Mouse (Mus musculus): ENCODE results near the gene Gm21974.
A peak's percentile ranks its signal among the peaks of the same experiment; 100 is the strongest.
"Not testable (repeated sequence)": the region's sequence is repeated elsewhere in the genome, so short reads cannot be mapped to it uniquely, and the experiment has no call there.

Gm21974 gene

GRCm38 (mm10) chr7:127876467-127877348 is 18.5 kb downstream of the Gm21974 start, which contains the start of gene Zfp668:
TSS of gene Zfp668 (minus strand) at chr7:127876828.
- DNase-seq (ENCODE audit: low spot score in 2 of 2), result peak; percentile 85 to 90

GRCm38 (mm10) chr7:127876041-127876466 is 19.2 kb downstream of the Gm21974 start, which contains the start of gene Zfp646:
TSS of gene Zfp646 (plus strand) at chr7:127876221.
- peak; percentile 73 for DNase-seq (ENCODE audit: low spot score in 2 of 2)

GRCm38 (mm10) chr7:127875627-127876001 is 19.6 kb downstream of the Gm21974 start:
- peak; percentile 91 to 94 for DNase-seq (ENCODE audit: low spot score in 2 of 2)

GRCm38 (mm10) chr7:127874812-127875626 is 20.2 kb downstream of the Gm21974 start:
- DNase-seq (ENCODE audit: low spot score in 2 of 2), result no peak

- no peak for DNase-seq (ENCODE audit: low spot score in 2 of 2)
Measured at GRCm38 (mm10) chr7:127870136-127870821, 25.0 kb downstream of the Gm21974 start.

GRCm38 (mm10) chr7:127869149-127869810 is 26.0 kb downstream of the Gm21974 start:
- DNase-seq (ENCODE audit: low spot score in 2 of 2), result no peak

- no peak for DNase-seq (ENCODE audit: low spot score in 2 of 2)
Measured at GRCm38 (mm10) chr7:127867641-127868040, 27.6 kb downstream of the Gm21974 start.

GRCm38 (mm10) chr7:127866434-127866833 is 28.8 kb downstream of the Gm21974 start:
- DNase-seq (ENCODE audit: low spot score in 2 of 2), result no peak

- DNase-seq (ENCODE audit: low spot score in 2 of 2), result no peak
Measured at GRCm38 (mm10) chr7:127858258-127858657, 37.0 kb downstream of the Gm21974 start.

GRCm38 (mm10) chr7:127850906-127851305 is 44.3 kb downstream of the Gm21974 start:
- DNase-seq (ENCODE audit: low spot score in 2 of 2), result no peak

GRCm38 (mm10) chr7:127849973-127850875 is 45.0 kb downstream of the Gm21974 start:
- no peak for DNase-seq (ENCODE audit: low spot score in 2 of 2)

GRCm38 (mm10) chr7:127842001-127842718 is 53.1 kb downstream of the Gm21974 start:
- DNase-seq (ENCODE audit: low spot score in 2 of 2), result peak; percentile 82 to 86

- peak; percentile 90 to 92 for DNase-seq (ENCODE audit: low spot score in 2 of 2)
Measured at GRCm38 (mm10) chr7:127841340-127842000, 53.8 kb downstream of the Gm21974 start.

GRCm38 (mm10) chr7:127840886-127841285 is 54.4 kb downstream of the Gm21974 start:
- peak; percentile 38 to 48 for DNase-seq (ENCODE audit: low spot score in 2 of 2)

GRCm38 (mm10) chr7:127840031-127840430 is 55.2 kb downstream of the Gm21974 start:
- not testable (repeated sequence) for DNase-seq (ENCODE audit: low spot score in 2 of 2)

GRCm38 (mm10) chr7:127837878-127838277 is 57.4 kb downstream of the Gm21974 start:
- not testable (repeated sequence) for DNase-seq (ENCODE audit: low spot score in 2 of 2)

GRCm38 (mm10) chr7:127837473-127837872 is 57.8 kb downstream of the Gm21974 start:
- DNase-seq (ENCODE audit: low spot score in 2 of 2), result no peak
